Mouse (Mus musculus) MEL (cell line): ENCODE data around the gene Rnf212. TPM values are rescaled to one million over a fixed set of nuclear protein-coding genes. Genes with fewer than 3 reads are reported as not detected.
A peak's percentile ranks its signal among the peaks of the same experiment; 100 is the strongest.

Experiments
- DNase-seq: peaks from one replicate; pipeline ENCODE4 v3.0.0; 2011; ENCODE audit warnings: low read depth, low spot score
- H3K27ac ChIP-seq: 2 replicates; pipeline ENCODE4 v1.5.1; 2012; ENCODE audit warnings: low read depth, mild to moderate bottlenecking, control low read depth, low read length, moderate library complexity; ENCODE audit not compliant: control insufficient read depth
- H3K27me3 ChIP-seq, 2 experiments: fragments of 150-350 bp in 1 of 2; sonication (generic) in 1 of 2; 2 replicates each; pipeline ENCODE4 v1.6.1; 2012; ENCODE audit warnings: low read length in 2 of 2, mild to moderate bottlenecking in 2 of 2, improper control_type of control experiment in 1 of 2, moderate library complexity in 1 of 2; ENCODE audit not compliant: insufficient read depth in 2 of 2, control insufficient read depth in 1 of 2
- H3K36me3 ChIP-seq, 2 experiments: 2 replicates each; pipeline ENCODE4 v1.6.1; 2012 to 2014; ENCODE audit warnings: low read length in 2 of 2, improper control_type of control experiment in 1 of 2, inconsistent platforms in 1 of 2, mild to moderate bottlenecking in 1 of 2; ENCODE audit not compliant: insufficient read depth in 2 of 2, control insufficient read depth in 1 of 2
- H3K4me1 ChIP-seq, 2 experiments: fragments of 150-350 bp in 1 of 2; sonication (generic) in 1 of 2; 2 replicates each; pipeline ENCODE4 v1.6.1; 2012; ENCODE audit warnings: low read length in 2 of 2, improper control_type of control experiment in 1 of 2, mild to moderate bottlenecking in 1 of 2; ENCODE audit not compliant: insufficient read depth in 2 of 2, control insufficient read depth in 1 of 2
- H3K4me3 ChIP-seq, 2 experiments: fragments of 150-350 bp in 1 of 2; sonication (generic) in 1 of 2; 2 replicates each; pipeline ENCODE4 v1.5.1; 2012; ENCODE audit warnings: low read depth in 2 of 2, low read length in 2 of 2, mild to moderate bottlenecking in 2 of 2, moderate library complexity in 2 of 2, control low read depth in 1 of 2, improper control_type of control experiment in 1 of 2; ENCODE audit not compliant: control insufficient read depth in 1 of 2, insufficient read depth in 1 of 2
- H3K79me2 ChIP-seq: 2 replicates; pipeline ENCODE4 v1.6.1; 2012; ENCODE audit warnings: mild to moderate bottlenecking, low read length, moderate library complexity; ENCODE audit not compliant: control insufficient read depth, poor library complexity, insufficient read depth
- H3K9ac ChIP-seq: 2 replicates; pipeline ENCODE4 v1.6.1; 2012; ENCODE audit warnings: low read depth, mild to moderate bottlenecking, control low read depth, low read length, moderate library complexity; ENCODE audit not compliant: control insufficient read depth, poor library complexity, severe bottlenecking
- H3K9me3 ChIP-seq: fragments of 150-350 bp; sonication (generic); replicated peaks from 2 replicates; pipeline ENCODE4 v1.6.1; 2012; ENCODE audit warnings: mild to moderate bottlenecking, low read length, improper control_type of control experiment, moderate library complexity; ENCODE audit not compliant: insufficient read depth
- BHLHE40 ChIP-seq: IDR thresholded peaks from 2 replicates; pipeline ENCODE4 v1.6.1; 2012; ENCODE audit warnings: low read depth, mild to moderate bottlenecking, inconsistent platforms, low read length, improper control_type of control experiment, borderline replicate concordance
- CHD1 ChIP-seq: IDR thresholded peaks from 2 replicates; pipeline ENCODE4 v1.6.1; 2012; ENCODE audit warnings: low read depth, mild to moderate bottlenecking, inconsistent platforms, low read length, improper control_type of control experiment
- CHD2 ChIP-seq: IDR thresholded peaks from 2 replicates; pipeline ENCODE4 v1.6.1; 2011; ENCODE audit warnings: low read length, improper control_type of control experiment
- CTCF ChIP-seq, 3 experiments: IDR thresholded peaks in 2 of 3; conservative IDR thresholded peaks in 1 of 3; 2 replicates each; pipeline ENCODE4 v1.5.1; 2011 to 2012; ENCODE audit warnings: low read length in 3 of 3, low read depth in 2 of 3, mild to moderate bottlenecking in 2 of 3, improper control_type of control experiment in 1 of 3, inconsistent platforms in 1 of 3, mixed read lengths in 1 of 3, moderate library complexity in 1 of 3; ENCODE audit not compliant: control insufficient read depth in 1 of 3, insufficient read depth in 1 of 3, poor library complexity in 1 of 3, severe bottlenecking in 1 of 3
- E2F4 ChIP-seq: IDR thresholded peaks from 2 replicates; pipeline ENCODE4 v1.6.1; 2011; ENCODE audit warnings: low read depth, low read length, improper control_type of control experiment, borderline replicate concordance
- ELF1 ChIP-seq: IDR thresholded peaks from 2 replicates; pipeline ENCODE4 v1.6.1; 2014; ENCODE audit warnings: low read depth, mild to moderate bottlenecking, inconsistent platforms, low read length, improper control_type of control experiment, moderate library complexity
- ETS1 ChIP-seq: IDR thresholded peaks from 2 replicates; pipeline ENCODE4 v1.6.1; 2012; ENCODE audit warnings: low read depth, mild to moderate bottlenecking, inconsistent platforms, low read length, improper control_type of control experiment, moderate library complexity
- GABPA ChIP-seq: IDR thresholded peaks from 2 replicates; pipeline ENCODE4 v1.6.1; 2012; ENCODE audit warnings: low read depth, mild to moderate bottlenecking, inconsistent platforms, low read length, improper control_type of control experiment, moderate library complexity
- GATA1 ChIP-seq: IDR thresholded peaks from 2 replicates; pipeline ENCODE4 v1.6.1; 2011; ENCODE audit warnings: low read depth, low read length, improper control_type of control experiment
- HCFC1 ChIP-seq: IDR thresholded peaks from 2 replicates; pipeline ENCODE4 v1.6.1; 2012; ENCODE audit warnings: low read depth, mild to moderate bottlenecking, inconsistent platforms, low read length, improper control_type of control experiment, moderate library complexity
- JUND ChIP-seq: IDR thresholded peaks from 2 replicates; pipeline ENCODE4 v1.6.1; 2011; ENCODE audit warnings: low read depth, mild to moderate bottlenecking, improper control_type of control experiment, low read length
- KAT2A ChIP-seq: conservative IDR thresholded peaks from 2 replicates; pipeline ENCODE4 v1.6.1; 2012; ENCODE audit warnings: low read depth, low read length, improper control_type of control experiment, inconsistent platforms
- MAFK ChIP-seq: IDR thresholded peaks from 2 replicates; pipeline ENCODE4 v1.6.1; 2011; ENCODE audit warnings: low read depth, mild to moderate bottlenecking, low read length, improper control_type of control experiment, borderline replicate concordance
- MAX ChIP-seq: IDR thresholded peaks from 2 replicates; pipeline ENCODE4 v1.6.1; 2011; ENCODE audit warnings: low read length, improper control_type of control experiment
- MAZ ChIP-seq: IDR thresholded peaks from 2 replicates; pipeline ENCODE4 v1.6.1; 2012; ENCODE audit warnings: low read depth, mild to moderate bottlenecking, inconsistent platforms, low read length, improper control_type of control experiment
- MEF2A ChIP-seq: IDR thresholded peaks from 2 replicates; pipeline ENCODE4 v1.6.1; 2014; ENCODE audit warnings: low read depth, mild to moderate bottlenecking, inconsistent platforms, low read length, improper control_type of control experiment; ENCODE audit not compliant: poor library complexity, insufficient replicate concordance, severe bottlenecking; ENCODE audit errors: extremely low read depth
- MXI1 ChIP-seq: IDR thresholded peaks from 2 replicates; pipeline ENCODE4 v1.6.1; 2011; ENCODE audit warnings: mild to moderate bottlenecking, low read depth, low read length, improper control_type of control experiment
- MYB ChIP-seq: IDR thresholded peaks from 2 replicates; pipeline ENCODE4 v1.6.1; 2011; ENCODE audit warnings: mild to moderate bottlenecking, low read depth, low read length, improper control_type of control experiment
- MYC ChIP-seq: IDR thresholded peaks from 2 replicates; pipeline ENCODE4 v1.6.1; 2011; ENCODE audit warnings: low read depth, mild to moderate bottlenecking, low read length, improper control_type of control experiment, moderate library complexity
- NELFE ChIP-seq: IDR thresholded peaks from 2 replicates; pipeline ENCODE4 v1.6.1; 2011; ENCODE audit warnings: low read depth, low read length, improper control_type of control experiment
- NRF1 ChIP-seq: IDR thresholded peaks from 2 replicates; pipeline ENCODE4 v1.6.1; 2014; ENCODE audit warnings: low read depth, mild to moderate bottlenecking, inconsistent platforms, low read length, improper control_type of control experiment, moderate library complexity; ENCODE audit not compliant: poor library complexity, insufficient read depth, severe bottlenecking
- POLR2A ChIP-seq, 2 experiments: IDR thresholded peaks; 2 replicates each; pipeline ENCODE4 v1.6.1; 2011 to 2012; ENCODE audit warnings: low read length in 2 of 2, mild to moderate bottlenecking in 2 of 2, control low read depth in 1 of 2, improper control_type of control experiment in 1 of 2, low read depth in 1 of 2, moderate library complexity in 1 of 2; ENCODE audit not compliant: control insufficient read depth in 1 of 2, insufficient read depth in 1 of 2, poor library complexity in 1 of 2
- POLR2AphosphoS2 ChIP-seq: IDR thresholded peaks from 2 replicates; pipeline ENCODE4 v1.6.1; 2011; ENCODE audit warnings: low read length, improper control_type of control experiment
- POLR2AphosphoS5 ChIP-seq: IDR thresholded peaks from 2 replicates; pipeline ENCODE4 v1.6.1; 2012; ENCODE audit warnings: low read depth, borderline replicate concordance, mild to moderate bottlenecking, inconsistent platforms, low read length, moderate library complexity, mixed read lengths
- RAD21 ChIP-seq: IDR thresholded peaks from 2 replicates; pipeline ENCODE4 v1.6.1; 2011; ENCODE audit warnings: mild to moderate bottlenecking, low read depth, low read length, improper control_type of control experiment
- RCOR1 ChIP-seq: IDR thresholded peaks from 2 replicates; pipeline ENCODE4 v1.6.1; 2012; ENCODE audit warnings: low read depth, mild to moderate bottlenecking, inconsistent platforms, low read length, improper control_type of control experiment
- SIN3A ChIP-seq: IDR thresholded peaks from 2 replicates; pipeline ENCODE4 v1.6.1; 2012; ENCODE audit warnings: low read length, improper control_type of control experiment, inconsistent platforms
- SMC3 ChIP-seq: IDR thresholded peaks from 2 replicates; pipeline ENCODE4 v1.6.1; 2011; ENCODE audit warnings: low read depth, low read length, improper control_type of control experiment
- TAL1 ChIP-seq: IDR thresholded peaks from 2 replicates; pipeline ENCODE4 v1.6.1; 2012; ENCODE audit warnings: mild to moderate bottlenecking, inconsistent platforms, low read length, moderate library complexity, mixed read lengths
- TBP ChIP-seq: IDR thresholded peaks from 2 replicates; pipeline ENCODE4 v1.8.0; 2011; ENCODE audit warnings: low read depth, low read length, improper control_type of control experiment
- TCF12 ChIP-seq: IDR thresholded peaks from 2 replicates; pipeline ENCODE4 v1.6.1; 2014; ENCODE audit warnings: low read depth, mild to moderate bottlenecking, inconsistent platforms, low read length, improper control_type of control experiment, moderate library complexity
- UBTF ChIP-seq: IDR thresholded peaks from 2 replicates; pipeline ENCODE4 v1.6.1; 2012; ENCODE audit warnings: low read depth, mild to moderate bottlenecking, inconsistent platforms, low read length, improper control_type of control experiment, moderate library complexity, borderline replicate concordance; ENCODE audit not compliant: insufficient read depth
- USF1 ChIP-seq: IDR thresholded peaks from 2 replicates; pipeline ENCODE4 v1.6.1; 2014; ENCODE audit warnings: low read depth, mild to moderate bottlenecking, inconsistent platforms, low read length, improper control_type of control experiment, moderate library complexity
- USF2 ChIP-seq, 2 experiments: IDR thresholded peaks; 2 replicates each; pipeline ENCODE4 v1.6.1; 2011 to 2012; ENCODE audit warnings: improper control_type of control experiment in 2 of 2, low read length in 2 of 2, borderline replicate concordance in 1 of 2, inconsistent platforms in 1 of 2, low read depth in 1 of 2, mild to moderate bottlenecking in 1 of 2; ENCODE audit not compliant: insufficient read depth in 1 of 2
- ZC3H11A ChIP-seq: IDR thresholded peaks from 2 replicates; pipeline ENCODE4 v1.6.1; 2012; ENCODE audit warnings: low read depth, mild to moderate bottlenecking, inconsistent platforms, low read length, improper control_type of control experiment
- ZKSCAN1 ChIP-seq: IDR thresholded peaks from 2 replicates; pipeline ENCODE4 v1.6.1; 2012; ENCODE audit warnings: low read depth, mild to moderate bottlenecking, inconsistent platforms, low read length, improper control_type of control experiment, moderate library complexity
- ZMIZ1 ChIP-seq: IDR thresholded peaks from 2 replicates; pipeline ENCODE4 v1.6.1; 2012; ENCODE audit warnings: low read depth, mild to moderate bottlenecking, inconsistent platforms, low read length, improper control_type of control experiment, moderate library complexity
- ZNF384 ChIP-seq: IDR thresholded peaks from 2 replicates; pipeline ENCODE4 v1.6.1; 2012; ENCODE audit warnings: low read depth, mild to moderate bottlenecking, inconsistent platforms, low read length, improper control_type of control experiment
- polyA plus RNA-seq, 2 experiments: library from polyadenylated mRNA; stranded (reverse) in 1 of 2; unstranded in 1 of 2; fragments of >175 nt in 1 of 2; fragments of >200 nt in 1 of 2; gene quantifications; 2 replicates each; pipeline versions ENCODE4 v1.2.1 to v1.2.4; 2012; ENCODE audit warnings: low replicate concordance in 2 of 2, low read depth in 1 of 2; ENCODE audit not compliant: insufficient read length in 2 of 2, insufficient read depth in 1 of 2, missing spikeins in 1 of 2
- total RNA-seq: library from RNA; depleted of rRNA; stranded (reverse); fragments of 300-350 nt; gene quantifications from 2 replicates; pipeline ENCODE4 v1.2.3, GENCODE M21; 2012

Gene Rnf212
- total and polyA plus RNA-seq, 3 experiments, result 0.46 to 0.58 TPM; not detected in 1

DNA sequence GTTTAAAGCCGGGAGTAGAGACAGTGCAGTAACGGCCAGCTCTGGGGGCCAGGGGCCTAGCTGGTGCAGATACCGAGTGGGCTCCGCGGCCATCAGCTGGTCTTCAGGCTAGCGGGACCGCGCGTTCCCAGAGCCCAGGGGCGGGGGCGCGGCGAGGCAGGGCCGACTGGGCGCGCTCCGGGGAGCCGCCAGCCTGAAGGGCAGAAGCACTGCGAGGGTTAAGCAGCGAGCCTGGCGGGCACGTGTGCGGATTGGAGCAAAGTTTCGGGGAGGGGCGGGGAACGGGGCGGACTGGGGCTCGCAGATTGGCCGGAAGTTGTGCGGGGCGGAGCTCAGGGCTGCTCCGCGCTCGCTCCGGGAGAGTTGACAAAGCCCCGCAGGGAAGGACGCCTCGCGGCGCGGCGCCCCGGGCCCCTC lies 80.9 kb downstream of the Rnf212 start:
- Histone ChIP-seq H3K79me2 (peaks cover 3% of the 10 kb centered on the region; the same call in 1 of the 2 replicates), H3K36me3 (no peaks in the 10 kb centered on the region), H3K27me3 (no peaks in the 10 kb centered on the region), H3K27ac (no peak overlapping the region), H3K9ac (peak overlapping the region; percentile 85), H3K4me3 (peak overlapping the region; percentile 77 to 92; a peak in 3 of 4 replicates), H3K4me1 (peaks cover 4 to 5% of the 10 kb centered on the region in 2 experiments; a peak in 2 of 4 replicates), H3K9me3 (no peaks in the 10 kb centered on the region)
- peak; percentile 95 for DNase-seq
- no peak for TF ChIP-seq SMC3
- no peak for TF ChIP-seq MYB
- TF ChIP-seq MAX, result no peak
- no peak for TF ChIP-seq RCOR1
- TF ChIP-seq POLR2A (IDR thresholded peaks at IDR 0.05; ENCODE audit: control insufficient read depth in 1 of 2, insufficient read depth in 1 of 2, low read depth in 1 of 2, low read length in 2 of 2, poor library complexity in 1 of 2), result peak; percentile 30 to 52; a peak in 2 of 4 replicates
- TF ChIP-seq JUND, result no peak
- no peak for TF ChIP-seq RAD21
- TF ChIP-seq TBP, result peak; percentile 30; the same call in 1 of the 2 replicates
- TF ChIP-seq NRF1, result no peak
- no peak for TF ChIP-seq MAFK
- no peak for TF ChIP-seq GABPA
- no peak for TF ChIP-seq MYC
- TF ChIP-seq SIN3A, result peak; percentile 62
- TF ChIP-seq GATA1, result no peak
- TF ChIP-seq UBTF, result no peak
- TF ChIP-seq E2F4, result no peak
- TF ChIP-seq MXI1, result peak; percentile 69
- peak; percentile 47 for TF ChIP-seq NELFE
- no peak for TF ChIP-seq POLR2AphosphoS5
- TF ChIP-seq CHD1, result no peak
- no peak for TF ChIP-seq ZNF384
- TF ChIP-seq CHD2, result no peak
- TF ChIP-seq CTCF (IDR thresholded peaks at IDR 0.05 in 2 of 3, conservative IDR thresholded peaks at IDR 0.05 in 1 of 3; ENCODE audit: control insufficient read depth in 1 of 3, insufficient read depth in 1 of 3, low read depth in 2 of 3, low read length in 3 of 3, poor library complexity in 1 of 3, severe bottlenecking in 1 of 3), result no peak
- TF ChIP-seq TAL1, result no peak
- no peak for TF ChIP-seq KAT2A
- no peak for TF ChIP-seq USF2 (IDR thresholded peaks at IDR 0.05; ENCODE audit: borderline replicate concordance in 1 of 2, insufficient read depth in 1 of 2, low read depth in 1 of 2, low read length in 2 of 2)
- TF ChIP-seq ZKSCAN1, result no peak
- TF ChIP-seq MAZ, result peak; percentile 80; the same call in 1 of the 2 replicates
- no peak for TF ChIP-seq MEF2A
- 0 out of 2 replicates have a peak, but pooled peaks have one; percentile 51 for TF ChIP-seq ZMIZ1
- TF ChIP-seq BHLHE40, result peak; percentile 55; the same call in 1 of the 2 replicates
- peak; percentile 85 for TF ChIP-seq USF1
- no peak; the same call in 1 of the 2 replicates for TF ChIP-seq TCF12
- TF ChIP-seq ZC3H11A, result no peak
- TF ChIP-seq HCFC1, result peak; percentile 54; the same call in 1 of the 2 replicates
- TF ChIP-seq ELF1, result peak; percentile 59
- TF ChIP-seq ETS1, result no peak
- TF ChIP-seq POLR2AphosphoS2, result no peak
